Mouse (Mus musculus): ENCODE results near the gene Rnasel. TPM values are rescaled to one million over a fixed set of nuclear protein-coding genes. Genes with fewer than 3 reads are reported as not detected.
"Not testable (repeated sequence)": the region's sequence is repeated elsewhere in the genome, so short reads cannot be mapped to it uniquely, and the experiment has no call there.

Rnasel gene
- polyA plus RNA-seq, 1 experiment from 2014 or later, result 12.4 TPM

DNA sequence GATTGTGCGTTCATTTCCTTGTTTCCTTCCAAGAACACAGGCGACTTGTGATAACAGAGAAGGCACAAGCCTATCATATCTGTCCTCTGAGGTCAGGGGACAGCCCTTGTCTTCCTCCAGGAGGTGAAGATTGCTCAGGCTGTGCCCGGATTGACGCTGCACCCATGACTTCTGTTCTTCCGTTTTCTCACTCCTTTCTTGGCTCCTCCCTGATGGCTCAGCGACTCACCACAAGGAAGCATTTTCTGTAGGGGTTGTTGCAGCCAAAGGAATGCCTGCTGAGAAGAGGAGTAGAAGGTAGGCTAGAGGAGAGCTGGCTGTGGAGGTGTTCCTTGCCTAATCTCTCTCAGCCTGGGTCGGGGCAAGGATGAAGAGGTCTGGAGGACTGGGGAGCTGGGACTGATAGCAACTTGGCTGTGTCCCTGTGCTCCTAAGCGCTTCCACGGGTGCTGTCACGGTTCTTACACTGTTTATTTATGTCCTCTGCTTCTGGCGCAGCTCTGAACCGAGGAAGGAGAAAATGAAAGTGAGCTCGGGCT lies 2.6 kb downstream of the Rnasel start:
- Histone ChIP-seq H3K9me3 (no peaks in the 10 kb centered on the region), H3K9ac (peak overlapping the region; percentile 56), H3K4me2 (replicated peaks) (peak overlapping the region; percentile 56), H3K27me3 (no peaks in the 10 kb centered on the region), H3K4me3 (peak overlapping the region; percentile 25), H3K4me1 (peaks cover 33% of the 10 kb centered on the region), H3K36me3 (no peaks in the 10 kb centered on the region; the same call in 1 of the 2 replicates), H3K27ac (no peak overlapping the region)
- no peak for ATAC-seq (ENCODE audit: low FRiP score, low read depth)
- whole genome bisulfite sequencing, result 42% methylated on average over 13 of the region's 13 CpGs

DNA sequence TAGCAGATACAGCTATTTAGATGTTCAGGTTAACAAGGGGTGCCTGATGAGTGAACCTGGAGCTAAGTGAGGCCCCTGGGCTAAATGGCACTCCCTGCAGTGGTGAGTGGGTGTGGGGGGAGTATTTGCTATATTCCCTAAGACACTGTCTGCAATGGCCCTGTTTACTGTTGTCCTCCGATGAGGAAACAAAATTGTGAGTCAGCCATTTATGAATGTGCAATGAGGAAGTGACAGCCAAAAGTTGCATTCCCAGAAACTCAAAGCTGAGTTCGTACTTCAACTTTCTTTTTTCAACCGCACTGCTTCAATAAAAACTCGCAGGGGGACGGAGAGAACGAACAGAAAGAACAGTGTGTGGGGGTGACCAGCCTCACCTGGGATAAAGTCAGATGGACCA lies 3.3 kb downstream of the Rnasel start:
- Histone ChIP-seq H3K9ac (peak overlapping the region; percentile 56; the same call in 1 of the 2 replicates), H3K4me3 (no peak overlapping the region)

DNA sequence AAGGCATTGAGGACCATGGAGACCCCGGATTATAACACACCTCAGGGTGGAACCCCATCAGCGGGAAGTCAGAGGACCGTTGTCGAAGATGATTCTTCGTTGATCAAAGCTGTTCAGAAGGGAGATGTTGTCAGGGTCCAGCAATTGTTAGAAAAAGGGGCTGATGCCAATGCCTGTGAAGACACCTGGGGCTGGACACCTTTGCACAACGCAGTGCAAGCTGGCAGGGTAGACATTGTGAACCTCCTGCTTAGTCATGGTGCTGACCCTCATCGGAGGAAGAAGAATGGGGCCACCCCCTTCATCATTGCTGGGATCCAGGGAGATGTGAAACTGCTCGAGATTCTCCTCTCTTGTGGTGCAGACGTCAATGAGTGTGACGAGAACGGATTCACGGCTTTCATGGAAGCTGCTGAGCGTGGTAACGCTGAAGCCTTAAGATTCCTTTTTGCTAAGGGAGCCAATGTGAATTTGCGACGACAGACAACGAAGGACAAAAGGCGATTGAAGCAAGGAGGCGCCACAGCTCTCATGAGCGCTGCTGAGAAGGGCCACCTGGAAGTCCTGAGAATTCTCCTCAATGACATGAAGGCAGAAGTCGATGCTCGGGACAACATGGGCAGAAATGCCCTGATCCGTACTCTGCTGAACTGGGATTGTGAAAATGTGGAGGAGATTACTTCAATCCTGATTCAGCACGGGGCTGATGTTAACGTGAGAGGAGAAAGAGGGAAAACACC lies 4.7 kb downstream of the Rnasel start:
- Histone ChIP-seq H3K9ac (no peak overlapping the region), H3K27me3 (no peaks in the 10 kb centered on the region), H3K4me2 (replicated peaks) (no peak overlapping the region), H3K9me3 (no peaks in the 10 kb centered on the region), H3K27ac (no peak overlapping the region), H3K36me3 (peaks cover 6% of the 10 kb centered on the region), H3K4me1 (peaks cover 23% of the 10 kb centered on the region), H3K4me3 (no peak overlapping the region)
- 78% methylated on average over 25 of the region's 25 CpGs for WGBS
- ATAC-seq (ENCODE audit: low FRiP score, low read depth), result no peak

More for the DNA sequence above, 3.3 kb downstream of the Rnasel start:
- H3K4me1 ChIP-seq, result peaks cover 33% of the 10 kb centered on the region
- H3K27ac ChIP-seq, result no peak overlapping the region
- no peaks in the 10 kb centered on the region; the same call in 1 of the 2 replicates for H3K36me3 ChIP-seq
- H3K9me3 ChIP-seq, result no peaks in the 10 kb centered on the region
- no peaks in the 10 kb centered on the region for H3K27me3 ChIP-seq
- 64% methylated on average over 6 of the region's 6 CpGs for WGBS
- peak overlapping the region; percentile 56 for H3K4me2 ChIP-seq (replicated peaks)
- ATAC-seq (ENCODE audit: low FRiP score, low read depth), result no peak

DNA sequence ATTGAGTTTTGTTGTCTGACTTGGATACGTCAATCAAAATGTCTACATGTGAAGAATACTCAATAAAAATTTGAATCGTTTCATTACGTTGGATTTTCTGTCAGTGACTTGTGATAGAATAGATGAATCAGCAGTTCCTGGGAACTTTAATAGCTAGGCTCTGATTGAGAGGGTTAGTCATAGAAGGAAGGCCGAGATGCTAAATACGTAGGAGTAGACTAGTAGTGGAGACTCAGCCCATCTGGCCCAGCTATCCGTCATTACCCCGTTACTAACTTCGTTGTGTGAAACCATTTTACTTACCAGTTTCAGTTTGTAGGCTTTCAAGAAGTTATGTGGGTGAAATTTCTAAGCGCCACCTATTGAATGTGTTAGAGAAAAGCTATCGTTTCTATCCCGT lies 14.9 kb downstream of the Rnasel start:
- Histone ChIP-seq H3K9ac (no peak overlapping the region), H3K27me3 (no peaks in the 10 kb centered on the region), H3K4me2 (replicated peaks) (no peak overlapping the region), H3K36me3 (peaks cover 8% of the 10 kb centered on the region), H3K9me3 (no peaks in the 10 kb centered on the region), H3K4me3 (no peak overlapping the region), H3K27ac (no peak overlapping the region), H3K4me1 (no peaks in the 10 kb centered on the region)
- ATAC-seq (ENCODE audit: low FRiP score, low read depth), result no peak
- WGBS, result 88% methylated on average over 11 of the region's 11 CpGs

DNA sequence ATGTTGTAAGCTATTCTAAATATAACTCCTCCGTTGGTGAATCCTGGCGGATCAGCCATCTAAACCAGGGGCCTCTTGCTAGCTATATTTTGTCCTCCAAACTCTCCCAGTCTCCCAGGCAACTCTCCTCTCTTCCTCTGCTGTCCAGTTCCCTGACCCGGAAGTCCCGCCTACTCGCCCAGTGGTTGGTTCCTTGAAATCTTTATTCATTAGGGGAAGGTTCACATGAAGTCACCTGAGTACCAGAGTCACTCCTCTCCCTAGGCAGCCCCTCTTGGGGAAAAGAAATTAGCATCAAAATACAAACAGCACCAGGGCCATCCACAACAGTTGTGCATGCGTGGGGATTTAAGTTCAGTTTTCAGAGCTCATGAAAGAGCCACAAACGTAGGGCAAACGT lies 17.1 kb downstream of the Rnasel start:
- no peak overlapping the region for H3K4me2 ChIP-seq (replicated peaks)
- WGBS, result 58% methylated on average over 8 of the region's 8 CpGs
- no peak overlapping the region for H3K9ac ChIP-seq
- H3K9me3 ChIP-seq, result no peaks in the 10 kb centered on the region
- 0 out of 2 replicates have a peak, but pooled peaks cover 3% of the 10 kb centered on the region for H3K4me1 ChIP-seq
- no peaks in the 10 kb centered on the region for H3K27me3 ChIP-seq
- H3K4me3 ChIP-seq, result no peak overlapping the region
- no peak overlapping the region for H3K27ac ChIP-seq
- H3K36me3 ChIP-seq, result 0 out of 2 replicates have a peak, but pooled peaks cover 2% of the 10 kb centered on the region
- ATAC-seq (ENCODE audit: low FRiP score, low read depth), result no peak

DNA sequence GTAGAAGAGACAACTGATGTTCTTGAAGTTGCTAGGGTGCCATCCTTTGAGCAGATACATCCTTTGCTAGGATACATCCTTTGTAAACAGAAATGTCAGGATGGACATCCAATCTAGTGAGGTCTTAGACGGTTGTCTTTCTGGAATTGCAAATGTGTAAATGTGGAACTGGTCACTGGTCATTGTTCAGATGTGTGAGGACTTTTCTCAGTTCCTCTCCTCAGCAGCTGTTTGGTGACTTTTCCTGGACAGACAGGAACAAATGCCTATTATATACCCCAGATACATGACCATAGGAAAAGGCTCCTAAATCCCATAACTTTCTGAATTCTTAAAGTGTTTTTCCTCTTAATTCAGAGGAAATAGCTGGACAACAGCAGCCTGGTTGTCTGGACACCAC lies 18.1 kb downstream of the Rnasel start:
- 88% methylated on average over 1 of the region's 1 CpGs for WGBS
- Histone ChIP-seq H3K4me2 (replicated peaks) (no peak overlapping the region), H3K27me3 (no peaks in the 10 kb centered on the region), H3K9me3 (no peaks in the 10 kb centered on the region), H3K27ac (no peak overlapping the region), H3K36me3 (no peaks in the 10 kb centered on the region), H3K4me1 (0 out of 2 replicates have a peak, but pooled peaks cover 3% of the 10 kb centered on the region), H3K9ac (no peak overlapping the region), H3K4me3 (no peak overlapping the region)
- no peak for ATAC-seq (ENCODE audit: low FRiP score, low read depth)

DNA sequence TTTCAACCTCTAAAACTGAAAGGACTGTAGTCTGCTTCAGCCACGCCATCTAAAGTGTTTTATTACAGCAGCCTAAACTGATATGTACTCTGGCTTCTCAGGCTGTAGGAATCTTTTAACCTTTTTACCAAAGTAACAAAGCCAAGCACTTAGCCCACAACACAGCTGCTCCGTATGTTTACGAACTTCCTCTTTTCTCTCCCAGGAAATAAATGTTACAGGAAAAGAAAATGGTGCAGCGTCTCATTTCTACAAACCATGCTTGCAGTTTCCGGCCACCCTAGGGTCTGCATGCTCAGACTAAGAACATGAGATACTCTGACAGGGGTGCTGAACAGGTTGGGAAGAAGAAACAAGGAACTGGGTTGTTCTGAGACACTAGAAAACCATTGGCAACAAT lies 19.2 kb downstream of the Rnasel start:
- Histone ChIP-seq H3K9me3 (no peaks in the 10 kb centered on the region), H3K36me3 (no peaks in the 10 kb centered on the region), H3K27ac (no peak overlapping the region), H3K27me3 (no peaks in the 10 kb centered on the region), H3K4me3 (no peak overlapping the region), H3K4me1 (0 out of 2 replicates have a peak, but pooled peaks cover 3% of the 10 kb centered on the region), H3K4me2 (replicated peaks) (no peak overlapping the region), H3K9ac (no peak overlapping the region)
- WGBS, result 68% methylated on average over 5 of the region's 5 CpGs
- no peak for ATAC-seq (ENCODE audit: low FRiP score, low read depth)

DNA sequence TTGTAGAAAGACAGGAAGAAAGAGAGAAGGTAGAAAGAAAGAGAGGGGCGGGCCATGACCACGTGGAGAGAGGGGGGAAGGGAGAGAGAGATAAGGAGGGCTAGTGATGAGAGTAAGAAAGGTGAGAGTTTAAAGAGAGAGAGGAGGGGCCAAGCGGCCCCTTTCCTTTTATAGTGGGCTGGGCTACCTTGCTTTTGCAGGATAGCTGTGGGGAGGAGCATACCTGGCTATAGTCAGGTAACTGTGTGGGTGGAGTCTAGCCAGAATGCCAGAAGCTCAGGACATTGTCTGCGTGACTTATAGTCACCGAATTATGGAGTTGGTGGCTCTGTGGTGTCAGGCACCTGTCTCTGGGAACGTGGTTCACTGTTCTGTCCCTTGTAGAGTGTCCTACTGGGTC lies 20.3 kb downstream of the Rnasel start:
- not testable (repeated sequence) for ATAC-seq (ENCODE audit: low FRiP score, low read depth); H3K9ac ChIP-seq; H3K4me1 ChIP-seq; H3K9me3 ChIP-seq; H3K4me2 ChIP-seq (replicated peaks); H3K27ac ChIP-seq; H3K27me3 ChIP-seq; H3K4me3 ChIP-seq; H3K36me3 ChIP-seq
- 59% methylated on average over 6 of the region's 6 CpGs for WGBS

DNA sequence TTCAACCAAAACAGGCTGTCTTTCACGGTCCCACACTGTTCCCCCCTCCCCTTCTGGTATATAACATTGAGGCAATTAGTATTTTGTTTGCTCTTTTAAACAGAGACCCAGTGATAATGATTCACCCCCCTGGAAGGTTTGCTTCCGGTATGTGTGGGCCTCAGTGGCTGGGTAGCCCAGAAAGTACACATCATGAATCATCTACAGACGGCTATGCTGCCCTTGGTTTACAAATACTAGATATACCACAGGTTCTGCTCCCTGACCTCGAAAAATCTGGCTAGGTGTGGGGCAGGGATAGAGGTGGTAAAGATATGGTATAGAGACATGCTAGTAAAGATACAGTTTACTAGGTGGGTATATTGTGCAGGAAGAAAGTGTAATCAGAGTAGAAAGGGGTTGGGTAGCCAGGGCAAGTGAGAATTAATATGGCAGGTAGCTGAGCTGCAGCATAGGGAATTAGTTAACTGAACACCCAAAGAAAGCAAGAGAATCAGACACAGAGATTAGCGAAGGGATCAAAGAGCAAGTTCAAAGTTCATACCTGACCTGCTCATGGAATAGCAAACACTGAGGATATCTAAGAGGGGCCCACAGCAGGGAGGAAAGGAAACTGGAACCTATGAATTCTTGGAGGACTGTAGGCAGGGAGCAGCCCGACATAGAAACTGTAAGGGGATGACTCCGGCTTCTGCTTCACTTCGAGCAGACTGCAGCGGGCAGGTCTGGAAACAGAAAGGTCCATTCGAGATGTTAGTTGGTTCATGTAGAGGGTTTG lies 21.0 kb downstream of the Rnasel start:
- Histone ChIP-seq H3K27me3 (no peaks in the 10 kb centered on the region), H3K9me3 (no peaks in the 10 kb centered on the region), H3K4me3 (no peak overlapping the region), H3K9ac (no peak overlapping the region), H3K36me3 (no peaks in the 10 kb centered on the region), H3K4me1 (0 out of 2 replicates have a peak, but pooled peaks cover 3% of the 10 kb centered on the region), H3K27ac (no peak overlapping the region), H3K4me2 (replicated peaks) (no peak overlapping the region)
- WGBS, result 80% methylated on average over 10 of the region's 10 CpGs
- no peak for ATAC-seq (ENCODE audit: low FRiP score, low read depth)

DNA sequence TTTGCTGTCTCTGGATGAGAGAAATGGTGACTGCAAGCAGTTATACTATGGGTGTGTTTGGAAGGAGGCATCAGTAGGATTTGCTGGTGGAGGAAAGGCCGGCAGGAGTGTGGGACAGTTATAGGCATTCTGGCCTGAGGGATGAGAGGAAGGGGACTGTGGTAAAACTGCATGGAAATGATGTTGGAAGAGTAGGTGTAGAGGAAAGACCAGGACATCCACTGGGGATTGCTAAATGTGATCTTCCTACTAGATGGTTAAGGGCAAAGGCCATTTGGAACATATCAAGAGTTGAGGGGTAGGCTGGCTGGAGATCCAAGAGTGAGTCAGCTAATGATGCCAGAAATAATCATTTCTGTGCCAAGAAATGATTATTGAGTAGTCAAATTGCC lies 21.5 kb downstream of the Rnasel start:
- H3K27ac ChIP-seq, result no peak overlapping the region
- no peak for ATAC-seq (ENCODE audit: low FRiP score, low read depth)
- H3K27me3 ChIP-seq, result no peaks in the 10 kb centered on the region
- H3K9me3 ChIP-seq, result no peaks in the 10 kb centered on the region
- no peaks in the 10 kb centered on the region for H3K36me3 ChIP-seq
- H3K4me2 ChIP-seq (replicated peaks), result no peak overlapping the region
- 82% methylated on average over 1 of the region's 1 CpGs for WGBS
- no peak overlapping the region for H3K4me3 ChIP-seq
- no peak overlapping the region for H3K9ac ChIP-seq
- H3K4me1 ChIP-seq, result 0 out of 2 replicates have a peak, but pooled peaks cover 3% of the 10 kb centered on the region

DNA sequence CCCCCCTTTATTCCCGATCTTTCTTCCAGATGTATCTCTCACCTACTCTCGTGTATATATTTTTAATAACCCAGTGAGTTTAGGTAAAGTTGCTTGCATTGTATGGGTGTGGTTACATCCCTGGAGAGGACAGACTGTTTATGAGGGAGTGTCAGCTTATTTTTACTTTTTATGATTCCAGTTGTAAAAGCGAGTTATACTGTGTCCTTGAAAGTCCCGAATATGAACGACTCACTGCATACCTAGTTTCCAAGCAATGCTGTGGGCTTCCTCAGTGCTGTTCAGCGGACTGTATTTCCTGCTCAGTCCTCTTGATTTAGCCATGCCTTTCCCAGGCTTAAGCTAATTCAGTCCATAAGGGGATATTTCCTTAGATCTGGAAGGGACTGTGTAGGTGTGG lies 25.9 kb downstream of the Rnasel start:
- no peak overlapping the region for H3K4me2 ChIP-seq (replicated peaks)
- no peaks in the 10 kb centered on the region for H3K27me3 ChIP-seq
- H3K27ac ChIP-seq, result no peak overlapping the region
- H3K4me1 ChIP-seq, result 0 out of 2 replicates have a peak, but pooled peaks cover 3% of the 10 kb centered on the region
- 59% methylated on average over 6 of the region's 6 CpGs for WGBS
- no peak overlapping the region for H3K4me3 ChIP-seq
- H3K36me3 ChIP-seq, result no peaks in the 10 kb centered on the region
- H3K9me3 ChIP-seq, result no peaks in the 10 kb centered on the region
- ATAC-seq (ENCODE audit: low FRiP score, low read depth), result no peak; the same call in 1 of the 2 replicates
- H3K9ac ChIP-seq, result no peak overlapping the region

DNA sequence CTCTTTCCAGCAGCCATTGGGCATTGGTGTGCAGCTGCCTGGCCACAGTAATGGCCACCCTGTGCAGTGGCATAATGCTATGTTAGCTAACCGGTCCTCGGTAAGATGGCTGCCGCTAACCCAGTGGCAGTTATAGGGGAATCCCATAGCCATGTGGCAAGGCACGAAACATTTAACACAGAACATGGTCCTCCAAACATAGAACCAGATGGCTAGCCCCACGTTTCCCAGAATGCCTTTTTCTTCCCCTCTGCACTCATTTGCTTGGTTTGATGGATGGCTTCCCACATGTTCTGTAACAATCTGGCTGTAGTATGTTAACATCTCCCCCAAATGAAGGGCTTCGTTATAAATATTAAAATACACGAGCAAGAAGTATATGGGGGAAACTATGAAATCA lies 27.0 kb downstream of the Rnasel start:
- Histone ChIP-seq H3K4me2 (replicated peaks) (no peak overlapping the region), H3K9ac (no peak overlapping the region), H3K9me3 (no peaks in the 10 kb centered on the region), H3K4me1 (no peaks in the 10 kb centered on the region), H3K27ac (no peak overlapping the region), H3K4me3 (no peak overlapping the region), H3K27me3 (no peaks in the 10 kb centered on the region), H3K36me3 (no peaks in the 10 kb centered on the region)
- 80% methylated on average over 7 of the region's 7 CpGs for WGBS
- ATAC-seq (ENCODE audit: low FRiP score, low read depth), result no peak
